Mouse (Mus musculus) lung, embryonic 15.5 days (tissue): ENCODE results near the gene Scube1. TPM values are rescaled to one million over a fixed set of nuclear protein-coding genes. Genes with fewer than 3 reads are reported as not detected.

Experiments
- ATAC-seq: fragments of 200-750 bp; cut with Nextera tagmentation; 2 replicates; pipeline ENCODE4 v1.8.0; 2017; ENCODE audit warnings: moderate number of reproducible peaks, borderline replicate concordance; ENCODE audit not compliant: low FRiP score, low TSS enrichment; ENCODE audit errors: extremely low read depth
- H3K27ac ChIP-seq: fragments of 300-500 bp; sonication (generic); 2 replicates; pipeline ENCODE4 v1.5.1; 2015; ENCODE audit warnings: moderate library complexity, mild to moderate bottlenecking, inconsistent platforms
- H3K27me3 ChIP-seq: fragments of 300-500 bp; sonication (generic); 2 replicates; pipeline ENCODE4 v1.6.1; 2015; ENCODE audit warnings: inconsistent platforms
- H3K36me3 ChIP-seq: fragments of 300-500 bp; sonication (generic); 2 replicates; pipeline ENCODE4 v1.6.1; 2015; ENCODE audit warnings: inconsistent platforms
- H3K4me1 ChIP-seq: fragments of 300-500 bp; sonication (generic); 2 replicates; pipeline ENCODE4 v1.6.1; 2015; ENCODE audit warnings: inconsistent platforms
- H3K4me2 ChIP-seq: fragments of 300-500 bp; sonication (generic); 2 replicates; pipeline ENCODE4 v1.6.1; 2015; ENCODE audit warnings: inconsistent platforms, mild to moderate bottlenecking, moderate library complexity
- H3K4me3 ChIP-seq: fragments of 300-500 bp; sonication (generic); 2 replicates; pipeline ENCODE4 v1.5.1; 2015; ENCODE audit warnings: mild to moderate bottlenecking, inconsistent platforms
- H3K9ac ChIP-seq: fragments of 300-500 bp; sonication (generic); 2 replicates; pipeline ENCODE4 v1.6.1; 2015; ENCODE audit warnings: inconsistent platforms
- H3K9me3 ChIP-seq: fragments of 300-500 bp; sonication (generic); 2 replicates; pipeline ENCODE4 v1.6.1; 2016; ENCODE audit warnings: inconsistent platforms
- WGBS: fragments of 180-500 bp; shearing (Covaris S2); methylation state at CpG from one replicate; pipeline ENCODE4 v1.1.7; 2015; 5-methylcytosine and 5-hydroxymethylcytosine counted together
- polyA plus RNA-seq: library from polyadenylated mRNA; unstranded; fragments of >200 nt; fragmentation: Nextera tagmentation; extraction: Ambion mirVana; gene quantifications from 2 replicates; pipeline ENCODE4 v1.2.1, GENCODE M21; 2015

Scube1 gene
- polyA plus RNA-seq, 1 experiment from 2014 or later = 4.2 TPM

GRCm38 (mm10) chr15:83706528-83707199 is 18.2 kb downstream of the Scube1 start:
- 0 out of 2 replicates have a peak, but pooled peaks cover 2% of the 10 kb centered on the region for H3K4me1 ChIP-seq

GRCm38 (mm10) chr15:83700593-83700923 is 24.3 kb downstream of the Scube1 start:
- Histone ChIP-seq H3K27me3 (no peaks in the 10 kb centered on the region), H3K4me3 (no peak overlapping the region), H3K9ac (no peak overlapping the region), H3K9me3 (no peaks in the 10 kb centered on the region), H3K27ac (no peak overlapping the region), H3K4me1 (peaks cover 26% of the 10 kb centered on the region), H3K36me3 (no peaks in the 10 kb centered on the region), H3K4me2 (no peak overlapping the region)
- no peak for ATAC-seq
- WGBS = 70% methylated on average over 13 of the region's 13 CpGs

More at GRCm38 (mm10) chr15:83706528-83707199, 18.2 kb downstream of the Scube1 start:
- H3K4me2 ChIP-seq = no peak overlapping the region
- H3K27ac ChIP-seq = no peak overlapping the region
- WGBS = 44% methylated on average over 9 of the region's 10 CpGs
- H3K9me3 ChIP-seq = no peaks in the 10 kb centered on the region
- H3K9ac ChIP-seq = no peak overlapping the region
- H3K36me3 ChIP-seq = no peaks in the 10 kb centered on the region
- H3K27me3 ChIP-seq = no peaks in the 10 kb centered on the region
- no peak for ATAC-seq
- H3K4me3 ChIP-seq = no peak overlapping the region

GRCm38 (mm10) chr15:83699834-83700592 is 24.8 kb downstream of the Scube1 start:
- 55% methylated on average over 11 of the region's 11 CpGs for WGBS
- H3K36me3 ChIP-seq = no peaks in the 10 kb centered on the region
- ATAC-seq = no peak
- no peak overlapping the region for H3K27ac ChIP-seq
- H3K27me3 ChIP-seq = no peaks in the 10 kb centered on the region
- H3K4me1 ChIP-seq = peaks cover 31% of the 10 kb centered on the region
- no peaks in the 10 kb centered on the region for H3K9me3 ChIP-seq
- H3K4me2 ChIP-seq = no peak overlapping the region
- H3K4me3 ChIP-seq = no peak overlapping the region
- H3K9ac ChIP-seq = no peak overlapping the region

- 45% methylated on average over 20 of the region's 20 CpGs for WGBS
- no peak for ATAC-seq
- H3K27ac ChIP-seq = no peak overlapping the region
These were observed 25.5 kb downstream of the Scube1 start for GRCm38 (mm10) chr15:83699132-83699833.

GRCm38 (mm10) chr15:83696681-83697381 is 28.0 kb downstream of the Scube1 start:
- no peaks in the 10 kb centered on the region for H3K36me3 ChIP-seq
- ATAC-seq = no peak
- H3K9ac ChIP-seq = no peak overlapping the region
- H3K4me1 ChIP-seq = peaks cover 38% of the 10 kb centered on the region
- no peaks in the 10 kb centered on the region for H3K9me3 ChIP-seq
- H3K4me3 ChIP-seq = no peak overlapping the region
- no peaks in the 10 kb centered on the region for H3K27me3 ChIP-seq
- 38% methylated on average over 14 of the region's 14 CpGs for WGBS
- 0 out of 2 replicates have a peak overlapping the region, but pooled peaks have one; percentile 19 for H3K27ac ChIP-seq
- no peak overlapping the region for H3K4me2 ChIP-seq

More at GRCm38 (mm10) chr15:83699132-83699833, 25.5 kb downstream of the Scube1 start:
- Histone ChIP-seq H3K4me2 (no peak overlapping the region), H3K9ac (no peak overlapping the region), H3K27me3 (no peaks in the 10 kb centered on the region), H3K4me1 (peaks cover 34% of the 10 kb centered on the region), H3K4me3 (no peak overlapping the region), H3K36me3 (no peaks in the 10 kb centered on the region), H3K9me3 (no peaks in the 10 kb centered on the region)

GRCm38 (mm10) chr15:83695159-83695558 is 29.7 kb downstream of the Scube1 start:
- Histone ChIP-seq H3K36me3 (no peaks in the 10 kb centered on the region), H3K9me3 (no peaks in the 10 kb centered on the region), H3K27ac (no peak overlapping the region), H3K4me1 (peaks cover 53% of the 10 kb centered on the region), H3K4me2 (no peak overlapping the region), H3K9ac (no peak overlapping the region), H3K4me3 (no peak overlapping the region), H3K27me3 (no peaks in the 10 kb centered on the region)
- ATAC-seq = no peak
- 61% methylated on average over 11 of the region's 11 CpGs for WGBS

GRCm38 (mm10) chr15:83691901-83692361 is 32.9 kb downstream of the Scube1 start:
- Histone ChIP-seq H3K4me2 (no peak overlapping the region), H3K9me3 (no peaks in the 10 kb centered on the region), H3K27ac (0 out of 2 replicates have a peak overlapping the region, but pooled peaks have one; percentile 11), H3K9ac (no peak overlapping the region), H3K4me1 (peaks cover 47% of the 10 kb centered on the region), H3K36me3 (no peaks in the 10 kb centered on the region), H3K4me3 (no peak overlapping the region), H3K27me3 (no peaks in the 10 kb centered on the region)
- no peak for ATAC-seq
- WGBS = 36% methylated on average over 8 of the region's 8 CpGs

- WGBS = 43% methylated on average over 12 of the region's 12 CpGs
- Histone ChIP-seq H3K4me2 (no peak overlapping the region), H3K4me1 (peaks cover 31% of the 10 kb centered on the region), H3K36me3 (no peaks in the 10 kb centered on the region), H3K27me3 (no peaks in the 10 kb centered on the region), H3K9ac (no peak overlapping the region), H3K27ac (0 out of 2 replicates have a peak overlapping the region, but pooled peaks have one; percentile 41), H3K9me3 (no peaks in the 10 kb centered on the region), H3K4me3 (no peak overlapping the region)
- no peak for ATAC-seq
These were observed 34.9 kb downstream of the Scube1 start for GRCm38 (mm10) chr15:83689946-83690345.

GRCm38 (mm10) chr15:83686601-83687000 is 38.2 kb downstream of the Scube1 start:
- Histone ChIP-seq H3K27ac (no peak overlapping the region), H3K4me3 (no peak overlapping the region), H3K36me3 (no peaks in the 10 kb centered on the region), H3K9ac (no peak overlapping the region), H3K4me2 (no peak overlapping the region), H3K9me3 (no peaks in the 10 kb centered on the region), H3K27me3 (no peaks in the 10 kb centered on the region), H3K4me1 (peaks cover 34% of the 10 kb centered on the region)
- WGBS = 37% methylated on average over 9 of the region's 9 CpGs
- no peak for ATAC-seq

GRCm38 (mm10) chr15:83685950-83686349 is 38.9 kb downstream of the Scube1 start:
- no peak for ATAC-seq
- H3K9ac ChIP-seq = no peak overlapping the region
- no peaks in the 10 kb centered on the region for H3K36me3 ChIP-seq
- H3K27ac ChIP-seq = no peak overlapping the region
- H3K4me2 ChIP-seq = no peak overlapping the region
- 89% methylated on average over 3 of the region's 3 CpGs for WGBS
- H3K27me3 ChIP-seq = no peaks in the 10 kb centered on the region
- no peak overlapping the region for H3K4me3 ChIP-seq
- H3K4me1 ChIP-seq = peaks cover 28% of the 10 kb centered on the region
- H3K9me3 ChIP-seq = no peaks in the 10 kb centered on the region

GRCm38 (mm10) chr15:83683051-83683561 is 41.7 kb downstream of the Scube1 start:
- WGBS = 26% methylated on average over 15 of the region's 15 CpGs
- Histone ChIP-seq H3K27me3 (no peaks in the 10 kb centered on the region; the same call in 1 of the 2 replicates), H3K9me3 (no peaks in the 10 kb centered on the region), H3K4me2 (no peak overlapping the region), H3K36me3 (no peaks in the 10 kb centered on the region), H3K4me3 (no peak overlapping the region), H3K9ac (no peak overlapping the region), H3K4me1 (peaks cover 38% of the 10 kb centered on the region), H3K27ac (peak overlapping the region; percentile 67)
- peak; percentile 76 for ATAC-seq
